Comparison of ENCODE assay signal across 8 mouse cellular contexts in the genomic region with DNA sequence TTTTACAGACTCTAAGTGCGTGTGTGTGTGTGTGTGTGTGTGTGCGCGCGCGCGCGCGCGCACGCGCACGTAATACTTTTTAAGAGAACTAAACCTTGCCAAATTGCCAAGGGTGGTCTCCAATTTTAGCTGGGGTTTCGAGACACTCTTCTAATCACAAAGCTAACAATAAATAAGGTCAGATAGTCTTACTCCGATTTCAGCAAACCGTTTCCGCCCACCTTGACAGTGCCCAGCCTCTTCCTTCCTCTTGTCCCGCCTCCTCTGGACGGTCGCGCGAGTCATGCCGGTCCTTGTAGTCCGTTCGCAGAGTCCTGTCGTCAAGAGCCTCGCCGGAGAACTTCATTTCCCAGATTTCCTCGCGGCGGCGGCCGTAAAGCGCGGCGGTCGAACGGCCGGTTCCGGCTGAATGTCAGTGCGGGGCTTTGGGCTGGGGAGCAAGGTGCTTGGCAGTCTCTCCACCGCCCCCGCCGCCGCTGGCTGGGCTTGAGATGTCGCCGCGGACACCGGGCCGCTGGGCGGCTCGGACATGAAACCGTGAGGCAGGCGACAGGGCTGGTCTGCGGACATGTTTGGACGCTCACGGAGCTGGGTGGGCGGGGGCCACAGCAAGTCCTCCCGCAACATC. TPM values are rescaled to one million over a fixed set of nuclear protein-coding genes. Genes with fewer than 3 reads are reported as not detected.
DNase-seq lines count a peak whose midpoint lies in the region; ATAC-seq and TF ChIP-seq lines count a peak whose summit lies in the region.

Gene Clec16a (plus strand): TSS at position 345 of the 628 bp plus-strand sequence.

- peak within 1 kb of the TSS; percentile 98 for H3K4me3 ChIP-seq in E14TG2a.4 (replicated peaks; ENCODE audit: low read length)
- H3K4me3 ChIP-seq in forebrain, embryonic 12.5 days (replicated peaks) = peak within 1 kb of the TSS; percentile 90
- H3K4me3 ChIP-seq in heart, postnatal 0 days (ENCODE audit: low read depth, low read length) = peak within 1 kb of the TSS; percentile 93
- peak within 1 kb of the TSS; percentile 96 for H3K4me3 ChIP-seq in liver, embryonic 16.5 days (ENCODE audit: low read depth, low read length)
- H3K4me3 ChIP-seq in neural tube, embryonic 13.5 days = peak within 1 kb of the TSS; percentile 77
- peak within 1 kb of the TSS; percentile 100 for H3K4me3 ChIP-seq in testis, adult 2 months (ENCODE audit: control insufficient read depth, low read depth, low read length)

- WGBS in forebrain, embryonic 12.5 days = under 1% methylated on average over 58 of the region's 58 CpGs
- under 1% methylated on average over 58 of the region's 58 CpGs for WGBS in heart, postnatal 0 days
- under 1% methylated on average over 58 of the region's 58 CpGs for WGBS in liver, embryonic 16.5 days (ENCODE audit: insufficient replicate concordance)
- WGBS in neural tube, embryonic 13.5 days = under 1% methylated on average over 58 of the region's 58 CpGs

- no peaks in the 10 kb centered on the region for H3K9me3 ChIP-seq in E14TG2a.4 (ENCODE audit: low read length)
- no peaks in the 10 kb centered on the region for H3K9me3 ChIP-seq in forebrain, embryonic 12.5 days
- no peaks in the 10 kb centered on the region for H3K9me3 ChIP-seq in heart, postnatal 0 days (replicated peaks; ENCODE audit: control insufficient read depth, low read length)
- no peaks in the 10 kb centered on the region for H3K9me3 ChIP-seq in liver, embryonic 16.5 days (replicated peaks; ENCODE audit: control insufficient read depth, low read length)
- H3K9me3 ChIP-seq in neural tube, embryonic 13.5 days = no peaks in the 10 kb centered on the region

- peak; percentile 93 for DNase-seq in c-Kit-positive CD71-positive TER-119-positive erythroid progenitor cells, embryonic 14.5 days (ENCODE audit: low spot score)
- DNase-seq in heart, postnatal 0 days (ENCODE audit: low spot score) = peak; percentile 97
- peak; percentile 97 to 98 for DNase-seq in kidney, postnatal 4 days

- H3K27ac ChIP-seq in forebrain, embryonic 12.5 days = 0 out of 2 replicates have a peak within 1 kb of the TSS, but pooled peaks have one; percentile 27
- peak within 1 kb of the TSS; percentile 79 for H3K27ac ChIP-seq in heart, postnatal 0 days (ENCODE audit: low read depth)
- 0 out of 2 replicates have a peak within 1 kb of the TSS, but pooled peaks have one; percentile 31 for H3K27ac ChIP-seq in liver, embryonic 16.5 days (ENCODE audit: low read length)
- H3K27ac ChIP-seq in neural tube, embryonic 13.5 days (replicated peaks) = peak within 1 kb of the TSS; percentile 52; the same call in 1 of the 2 replicates
- H3K27ac ChIP-seq in testis, adult 2 months (ENCODE audit: control insufficient read depth, insufficient read depth, low read depth, low read length) = peak within 1 kb of the TSS; percentile 90

- peaks cover 19% of the 10 kb centered on the region for H3K27me3 ChIP-seq in E14TG2a.4 (ENCODE audit: insufficient read depth, low read length)
- no peaks in the 10 kb centered on the region for H3K27me3 ChIP-seq in forebrain, embryonic 12.5 days
- no peaks in the 10 kb centered on the region for H3K27me3 ChIP-seq in heart, postnatal 0 days (ENCODE audit: control insufficient read depth, insufficient read depth, low read length)
- H3K27me3 ChIP-seq in liver, embryonic 16.5 days (ENCODE audit: control insufficient read depth, insufficient read depth, low read depth, low read length) = no peaks in the 10 kb centered on the region
- no peaks in the 10 kb centered on the region for H3K27me3 ChIP-seq in neural tube, embryonic 13.5 days
- H3K27me3 ChIP-seq in testis, adult 2 months (ENCODE audit: control insufficient read depth, insufficient read depth, low read length) = no peaks in the 10 kb centered on the region

- H3K4me2 ChIP-seq in forebrain, embryonic 12.5 days = peak within 1 kb of the TSS; percentile 81
- H3K4me2 ChIP-seq in heart, postnatal 0 days (ENCODE audit: low read depth, low read length) = peak within 1 kb of the TSS; percentile 88
- H3K4me2 ChIP-seq in liver, embryonic 16.5 days (ENCODE audit: low read depth, low read length) = peak within 1 kb of the TSS; percentile 90
- peak within 1 kb of the TSS; percentile 65 for H3K4me2 ChIP-seq in neural tube, embryonic 13.5 days

- H3K36me3 ChIP-seq in E14TG2a.4 (ENCODE audit: insufficient read depth, low read length) = peaks cover 26% of the 10 kb centered on the region
- H3K36me3 ChIP-seq in forebrain, embryonic 12.5 days (replicated peaks) = no peaks in the 10 kb centered on the region
- H3K36me3 ChIP-seq in heart, postnatal 0 days (replicated peaks; ENCODE audit: control insufficient read depth, insufficient read depth, low read length) = no peaks in the 10 kb centered on the region
- no peaks in the 10 kb centered on the region for H3K36me3 ChIP-seq in liver, embryonic 16.5 days (ENCODE audit: control insufficient read depth, insufficient read depth)
- H3K36me3 ChIP-seq in neural tube, embryonic 13.5 days = no peaks in the 10 kb centered on the region
- no peaks in the 10 kb centered on the region for H3K36me3 ChIP-seq in testis, adult 2 months (ENCODE audit: control insufficient read depth, insufficient read depth, low read length)

- peak; percentile 72 for TF ChIP-seq POLR2A in testis, adult 2 months (IDR thresholded peaks at IDR 0.05; ENCODE audit: control insufficient read depth, low read depth, low read length)

- H3K9ac ChIP-seq in forebrain, embryonic 12.5 days = peak within 1 kb of the TSS; percentile 83
- H3K9ac ChIP-seq in heart, postnatal 0 days (replicated peaks; ENCODE audit: low read depth, low read length) = peak within 1 kb of the TSS; percentile 86
- peak within 1 kb of the TSS; percentile 89 for H3K9ac ChIP-seq in liver, embryonic 16.5 days (ENCODE audit: low read depth, low read length)
- H3K9ac ChIP-seq in neural tube, embryonic 13.5 days = peak within 1 kb of the TSS; percentile 87

- H3K4me1 ChIP-seq in E14TG2a.4 (replicated peaks; ENCODE audit: low read depth, low read length) = peaks cover 57% of the 10 kb centered on the region
- peaks cover 40% of the 10 kb centered on the region for H3K4me1 ChIP-seq in forebrain, embryonic 12.5 days
- H3K4me1 ChIP-seq in heart, postnatal 0 days (ENCODE audit: control insufficient read depth, insufficient read depth) = peaks cover 27% of the 10 kb centered on the region
- H3K4me1 ChIP-seq in liver, embryonic 16.5 days (ENCODE audit: control insufficient read depth, low read depth, low read length) = peaks cover 22% of the 10 kb centered on the region
- peaks cover 48% of the 10 kb centered on the region for H3K4me1 ChIP-seq in neural tube, embryonic 13.5 days (replicated peaks)
- peaks cover 7% of the 10 kb centered on the region for H3K4me1 ChIP-seq in testis, adult 2 months (ENCODE audit: control insufficient read depth, insufficient read depth, low read length)

- no peak for TF ChIP-seq EP300 in heart, postnatal 0 days (IDR thresholded peaks at IDR 0.05; ENCODE audit: low read depth)

- peak; percentile 92 for ATAC-seq in forebrain, embryonic 12.5 days (ENCODE audit: low FRiP score)
- ATAC-seq in heart, postnatal 0 days (ENCODE audit: insufficient read depth, low read depth) = peak; percentile 89
- peak; percentile 86 for ATAC-seq in liver, embryonic 16.5 days (ENCODE audit: low read depth)
- peak; percentile 91 for ATAC-seq in neural tube, embryonic 13.5 days (ENCODE audit: low read depth)

- TF ChIP-seq CTCF in E14TG2a.4 (conservative IDR thresholded peaks at IDR 0.05; ENCODE audit: low read length) = no peak
- no peak for TF ChIP-seq CTCF in heart, postnatal 0 days (IDR thresholded peaks at IDR 0.05; ENCODE audit: low read depth)
- no peak for TF ChIP-seq CTCF in testis, adult 2 months (IDR thresholded peaks at IDR 0.05; ENCODE audit: control insufficient read depth, insufficient read depth, insufficient replicate concordance, low read depth, low read length)

RNA-seq across cellular contexts. Expression of gene Clec16a, which starts in this region (rescaled TPM):
- polyA plus RNA-seq in forebrain, embryonic 12.5 days (2016; fragmentation: Nextera tagmentation; extraction: Ambion mirVana) = 51.0 and 53.9 TPM in 2 replicates
- total RNA-seq in heart, postnatal 0 days (2014; rRNA removed; ENCODE audit: low replicate concordance) = 32.0 and 39.6 TPM in 2 replicates
- 36.1 and 37.7 TPM in 2 replicates for polyA plus RNA-seq in heart, postnatal 0 days (2015; fragmentation: Nextera tagmentation; extraction: Ambion mirVana)
- polyA plus RNA-seq in liver, embryonic 16.5 days (2015; fragmentation: Nextera tagmentation; extraction: Ambion mirVana) = 9.8 and 11.1 TPM in 2 replicates
- 68.7 and 69.0 TPM in 2 replicates for polyA plus RNA-seq in neural tube, embryonic 13.5 days (2015; fragmentation: Nextera tagmentation; extraction: Ambion mirVana)
- polyA plus RNA-seq in testis, adult 2 months (2012; rRNA removed) = 30.6 and 30.8 TPM in 2 replicates

Comparison
In these comparisons a context has a peak if more than half of its experiments do, and no peak if none do; other contexts are left out.
1. Peak in every context shown above with its lines: DNase-seq, ATAC-seq, H3K4me3 ChIP-seq and H3K27ac ChIP-seq.
2. H3K27ac ChIP-seq: peak in every context shown above with its lines; median percentile 90 in testis, adult 2 months; 79 in heart, postnatal 0 days; 52 in neural tube, embryonic 13.5 days; 31 in liver, embryonic 16.5 days; 27 in forebrain, embryonic 12.5 days.